Comparison of ENCODE assay signal across 8 mouse cellular contexts in genomic region chr3:89963926-89964739, GRCm38 (mm10). TPM values are rescaled to one million over a fixed set of nuclear protein-coding genes. Genes with fewer than 3 reads are reported as not detected.
DNase-seq lines count a peak whose midpoint lies in the region; ATAC-seq and TF ChIP-seq lines count a peak whose summit lies in the region.

No protein-coding gene starts in this region.

- ATAC-seq in inflammation-experienced regulatory T-cells, adult 6 months: peak; percentile 31
- ATAC-seq in midbrain, embryonic 16.5 days: no peak

- peak; percentile 45 to 48 for DNase-seq in B cell, adult 2 months
- DNase-seq in WW6 (ENCODE audit: low read depth, low spot score): peak; percentile 63
- DNase-seq in embryo, embryonic 10 days (ENCODE audit: low spot score): peak; percentile 83
- DNase-seq in gastrocnemius, postnatal 4 days (ENCODE audit: low spot score in 2 of 2): peak; percentile 53 to 65
- DNase-seq in liver, adult 2 months (ENCODE audit: extremely low read depth, low read depth, low spot score): peak; percentile 5
- peak; percentile 57 for DNase-seq in testis, postnatal 14 days (ENCODE audit: low spot score)

- H3K79me2 ChIP-seq in liver, adult 2 months (ENCODE audit: control insufficient read depth, insufficient read depth, low read length): no peaks in the 10 kb centered on the region

- H3K36me3 ChIP-seq in liver, adult 2 months (ENCODE audit: control insufficient read depth, insufficient read depth, low read length): no peaks in the 10 kb centered on the region
- H3K36me3 ChIP-seq in midbrain, embryonic 16.5 days (ENCODE audit: control insufficient read depth, insufficient read depth, low read length): no peaks in the 10 kb centered on the region

- peaks cover 5% of the 10 kb centered on the region; the same call in 1 of the 2 replicates for H3K27me3 ChIP-seq in liver, adult 2 months (ENCODE audit: control insufficient read depth, insufficient read depth, low read length)
- H3K27me3 ChIP-seq in midbrain, embryonic 16.5 days (ENCODE audit: control insufficient read depth, insufficient read depth, low read depth, low read length): no peaks in the 10 kb centered on the region

- H3K4me2 ChIP-seq in midbrain, embryonic 16.5 days (ENCODE audit: low read length): peak overlapping the region; percentile 88

- peak; percentile 75 for TF ChIP-seq CTCF in liver, adult 2 months (IDR thresholded peaks at IDR 0.05; ENCODE audit: low read depth, low read length)

- peak overlapping the region; percentile 3 for H3K27ac ChIP-seq in liver, adult 2 months (replicated peaks; ENCODE audit: insufficient read depth, low read depth, low read length)
- H3K27ac ChIP-seq in midbrain, embryonic 16.5 days (ENCODE audit: low read length): peak overlapping the region; percentile 89

- WGBS in liver, adult 2 months: 35% methylated on average over 22 of the region's 22 CpGs
- 35% methylated on average over 22 of the region's 22 CpGs for WGBS in midbrain, embryonic 16.5 days

- H3K9me3 ChIP-seq in midbrain, embryonic 16.5 days (replicated peaks; ENCODE audit: control insufficient read depth, low read length, poor library complexity, severe bottlenecking): no peaks in the 10 kb centered on the region

- no peak for TF ChIP-seq POLR2A in liver, adult 2 months (IDR thresholded peaks at IDR 0.05; ENCODE audit: extremely low read depth, insufficient read depth, low read length)

- H3K4me3 ChIP-seq in liver, adult 2 months (ENCODE audit: insufficient read depth, low read depth, low read length): peak overlapping the region; percentile 79
- H3K4me3 ChIP-seq in midbrain, embryonic 16.5 days (ENCODE audit: low read depth, low read length): peak overlapping the region; percentile 85

- H3K9ac ChIP-seq in liver, adult 2 months (ENCODE audit: low read depth, low read length): peak overlapping the region; percentile 65
- peak overlapping the region; percentile 97 for H3K9ac ChIP-seq in midbrain, embryonic 16.5 days (ENCODE audit: low read depth, low read length)

- no peaks in the 10 kb centered on the region; the same call in 1 of the 2 replicates for H3K4me1 ChIP-seq in liver, adult 2 months (ENCODE audit: control insufficient read depth, insufficient read depth, low read length)
- H3K4me1 ChIP-seq in midbrain, embryonic 16.5 days (ENCODE audit: control insufficient read depth, insufficient read depth, low read length): peaks cover 39% of the 10 kb centered on the region

RNA-seq across cellular contexts. Expression of gene Atp8b2, which starts 0.8 kb away (rescaled TPM):
- total RNA-seq in gastrocnemius, postnatal 4 days (2021): 10 to 100 TPM; 64.6 to 67.7 TPM
- 10 to 100 TPM; 21.8 to 24.1 (median 22.9) TPM for polyA plus RNA-seq in inflammation-experienced regulatory T-cells, adult 6 months (2017; shearing (Covaris generic))
- 2.3 and 2.6 TPM in 2 replicates for total RNA-seq in liver, adult 2 months (2014; rRNA removed)
- polyA plus RNA-seq in liver, adult 2 months (2012; rRNA removed): 2.2 and 4.0 TPM in 2 replicates
- polyA plus RNA-seq in midbrain, embryonic 16.5 days (2015; fragmentation: Nextera tagmentation; extraction: Ambion mirVana): 12.5 and 13.9 TPM in 2 replicates

RNA-seq across cellular contexts. Expression of gene Hax1, which starts 34.4 kb away (rescaled TPM):
- total RNA-seq in gastrocnemius, postnatal 4 days (2021): 10 to 100 TPM; 57.0 to 57.6 TPM
- polyA plus RNA-seq in inflammation-experienced regulatory T-cells, adult 6 months (2017; shearing (Covaris generic)): 10 to 100 TPM; 59.6 to 87.0 (median 74.0) TPM
- total RNA-seq in liver, adult 2 months (2014; rRNA removed): 82.1 and 86.1 TPM in 2 replicates
- 68.6 and 70.2 TPM in 2 replicates for polyA plus RNA-seq in liver, adult 2 months (2012; rRNA removed)
- 114 TPM in 2 replicates for polyA plus RNA-seq in midbrain, embryonic 16.5 days (2015; fragmentation: Nextera tagmentation; extraction: Ambion mirVana)

RNA-seq across cellular contexts. Expression of gene Il6ra, which starts 51.1 kb away (rescaled TPM):
- 1 to 10 TPM; 3.8 to 4.2 TPM for total RNA-seq in gastrocnemius, postnatal 4 days (2021)
- 10 to 100 TPM in 2 of 3 experiments, 1 to 10 TPM in 1; 4.6 to 23.5 (median 19.0) TPM for polyA plus RNA-seq in inflammation-experienced regulatory T-cells, adult 6 months (2017; shearing (Covaris generic))
- 15.4 and 19.7 TPM in 2 replicates for total RNA-seq in liver, adult 2 months (2014; rRNA removed)
- 10.1 and 10.5 TPM in 2 replicates for polyA plus RNA-seq in liver, adult 2 months (2012; rRNA removed)
- 0.75 and 0.78 TPM in 2 replicates for polyA plus RNA-seq in midbrain, embryonic 16.5 days (2015; fragmentation: Nextera tagmentation; extraction: Ambion mirVana)

Comparison
In these comparisons a context has a peak if more than half of its experiments do, and no peak if none do; other contexts are left out.
1. DNase-seq: peak in every context shown above with its lines; median percentile 83 in embryo, embryonic 10 days; 63 in WW6; 59 in gastrocnemius, postnatal 4 days; 57 in testis, postnatal 14 days; 46 in B cell, adult 2 months; 5 in liver, adult 2 months.